Mouse (Mus musculus) lung, postnatal 14 days (tissue): ENCODE results near the gene Ly6g6e.

Experiments
- DNase-seq: peaks from one replicate; pipeline ENCODE4 v3.0.0; 2021

Ly6g6e gene

DNA sequence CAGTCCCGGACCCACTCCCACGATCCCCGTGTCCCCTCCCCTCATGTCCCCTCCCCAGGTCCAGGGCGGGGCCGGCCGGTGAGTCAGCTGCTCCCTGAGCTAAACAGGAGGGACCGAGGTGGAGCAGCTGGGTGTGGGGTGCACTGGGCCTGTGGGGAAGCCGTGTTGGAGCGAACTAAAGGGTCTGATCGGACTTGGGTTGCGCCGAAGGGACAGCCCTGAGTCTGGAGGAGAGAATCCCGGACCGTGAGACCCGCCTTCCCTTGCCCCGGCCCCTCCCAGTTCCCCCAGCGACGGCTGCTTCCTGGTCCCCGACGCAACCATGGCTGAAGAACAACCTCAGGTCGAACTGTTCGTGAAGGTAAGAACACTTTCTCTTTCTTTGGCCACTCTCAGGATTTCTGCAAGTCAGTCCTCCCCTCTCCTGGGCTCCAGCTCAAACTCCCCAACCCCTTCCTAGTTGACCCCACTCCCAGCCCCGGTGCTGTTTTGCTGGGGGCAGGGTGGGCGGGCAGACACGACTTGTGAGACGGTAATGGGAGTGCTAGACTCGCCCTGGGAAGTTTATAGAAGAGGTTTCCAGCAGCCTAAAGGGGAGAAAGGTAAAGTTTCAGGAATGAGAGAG, 26.5 kb upstream of the Ly6g6e start:
- peak; percentile 84 for DNase-seq

DNA sequence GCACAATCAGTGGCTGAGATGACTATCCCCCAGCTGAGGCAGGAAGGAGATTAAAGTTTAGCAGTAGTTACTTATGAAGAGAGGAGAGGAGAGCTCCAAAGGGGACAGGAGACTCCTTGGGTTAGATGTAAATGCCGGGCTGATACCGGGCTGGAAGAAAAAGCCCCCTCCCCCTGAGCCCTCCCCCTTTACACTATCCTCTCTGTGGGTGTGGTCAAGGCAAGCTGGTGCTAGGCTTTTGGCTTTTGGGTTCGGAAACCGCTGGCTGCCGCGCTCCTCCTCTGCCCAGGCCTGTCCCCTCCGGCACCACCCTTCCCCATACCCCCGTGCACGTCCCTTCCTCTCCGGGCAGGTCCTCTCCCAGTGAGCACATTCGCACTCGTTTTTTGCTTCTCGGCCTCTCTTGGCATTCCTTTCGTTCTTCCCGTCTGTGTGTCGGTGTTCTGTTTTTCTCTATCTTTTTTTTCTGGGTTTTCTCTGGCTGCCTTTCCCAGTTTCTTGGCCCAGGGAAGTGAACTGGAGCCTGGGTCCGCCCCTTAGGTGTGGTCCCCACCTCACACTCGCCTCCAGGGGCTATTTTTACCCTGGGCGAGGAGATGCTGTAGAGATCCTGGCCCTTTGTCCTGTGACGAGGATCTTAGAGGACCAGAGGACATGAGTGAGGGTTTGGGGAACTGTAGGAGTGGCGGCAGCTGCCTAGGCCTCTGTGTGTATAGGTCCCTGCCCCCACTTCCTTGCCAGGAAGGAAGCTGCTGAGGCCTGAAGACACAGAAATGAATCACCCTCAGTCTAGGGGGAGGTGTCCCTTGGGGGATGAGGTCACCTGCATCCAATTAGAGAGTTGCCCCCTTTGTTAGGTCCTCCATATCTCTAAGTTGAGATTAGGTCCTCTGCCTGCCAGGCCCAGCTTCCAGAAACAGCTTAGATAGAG, 25.3 kb upstream of the Ly6g6e start:
- peak; percentile 76 for DNase-seq

DNA sequence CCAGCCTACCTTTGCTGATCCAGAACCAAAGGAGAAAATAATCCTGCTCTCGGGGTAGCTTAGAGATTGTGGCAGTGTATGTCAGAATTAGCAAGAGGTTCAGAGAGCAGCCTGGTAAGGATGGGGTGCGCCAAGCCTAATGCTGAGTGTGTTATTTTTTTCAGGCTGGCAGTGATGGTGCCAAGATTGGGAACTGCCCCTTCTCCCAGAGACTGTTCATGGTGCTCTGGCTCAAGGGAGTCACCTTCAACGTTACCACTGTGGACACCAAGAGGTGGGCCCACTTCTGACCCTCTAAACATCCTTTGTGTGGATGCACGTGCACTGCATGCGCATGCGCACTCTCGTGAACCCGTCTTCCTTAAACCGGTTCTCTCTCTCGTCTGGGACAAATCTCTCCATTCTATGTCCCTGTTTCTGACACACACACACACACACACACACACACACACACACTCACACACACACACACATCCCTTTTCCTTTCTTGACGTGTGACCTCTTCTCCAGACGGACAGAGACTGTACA, 24.4 kb upstream of the Ly6g6e start:
- DNase-seq, result no peak

DNA sequence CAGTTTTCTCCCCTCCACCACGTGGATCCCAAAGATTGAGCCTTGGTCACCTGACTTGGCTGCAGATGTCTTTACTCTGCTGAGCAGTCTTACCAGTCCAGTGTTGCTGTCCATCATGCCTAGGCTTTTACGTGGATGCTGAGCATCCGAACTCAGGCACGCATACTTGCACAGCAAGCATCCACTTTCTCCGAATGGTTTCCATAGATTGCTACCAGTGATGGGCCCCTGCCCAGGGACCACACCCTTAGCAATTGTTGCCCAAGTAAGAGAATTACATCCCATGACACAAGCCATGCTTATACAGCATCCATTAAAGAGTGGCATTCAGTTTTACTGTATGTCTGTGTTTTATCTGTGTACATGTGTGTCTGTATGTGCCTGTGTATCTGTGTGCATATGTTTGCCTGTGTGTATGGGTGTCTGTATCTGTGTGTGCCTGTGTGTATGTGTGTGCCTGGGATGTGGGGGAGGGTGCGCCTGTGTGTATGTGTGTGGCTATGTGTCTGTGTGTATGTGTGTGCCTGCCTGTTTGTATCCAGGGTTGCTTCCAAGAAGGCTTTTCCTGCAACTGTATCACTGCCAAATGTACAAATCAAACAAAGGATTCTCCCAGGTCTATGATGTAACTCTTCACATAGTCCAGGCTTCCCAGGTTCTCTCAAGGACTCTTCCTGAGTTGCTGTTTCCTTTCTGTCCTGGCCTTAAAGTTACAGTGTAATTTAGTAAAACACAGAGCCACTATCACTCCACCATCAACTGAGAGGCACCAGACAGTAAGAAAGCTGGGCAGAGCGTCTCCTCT, 20.8 kb upstream of the Ly6g6e start:
- DNase-seq, result no peak

DNA sequence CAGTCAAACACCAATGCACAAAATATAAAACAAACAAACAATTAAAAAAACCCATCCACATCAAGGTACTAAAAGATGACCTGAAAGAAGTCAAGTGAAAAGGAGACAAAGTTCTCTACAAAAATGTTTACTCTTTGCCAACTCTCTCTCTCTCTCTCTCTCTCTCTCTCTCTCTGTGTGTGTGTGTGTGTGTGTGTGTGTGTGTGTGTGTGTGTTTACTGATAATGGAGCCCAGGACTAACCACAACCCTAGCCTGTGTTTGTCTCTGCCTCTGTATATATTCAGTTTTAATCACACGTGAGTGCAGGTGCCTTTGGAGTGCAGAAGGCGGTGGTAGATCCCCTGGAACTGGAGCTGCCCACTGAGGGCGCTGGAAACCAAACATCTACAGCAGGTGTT, 19.6 kb upstream of the Ly6g6e start:
- no peak for DNase-seq

DNA sequence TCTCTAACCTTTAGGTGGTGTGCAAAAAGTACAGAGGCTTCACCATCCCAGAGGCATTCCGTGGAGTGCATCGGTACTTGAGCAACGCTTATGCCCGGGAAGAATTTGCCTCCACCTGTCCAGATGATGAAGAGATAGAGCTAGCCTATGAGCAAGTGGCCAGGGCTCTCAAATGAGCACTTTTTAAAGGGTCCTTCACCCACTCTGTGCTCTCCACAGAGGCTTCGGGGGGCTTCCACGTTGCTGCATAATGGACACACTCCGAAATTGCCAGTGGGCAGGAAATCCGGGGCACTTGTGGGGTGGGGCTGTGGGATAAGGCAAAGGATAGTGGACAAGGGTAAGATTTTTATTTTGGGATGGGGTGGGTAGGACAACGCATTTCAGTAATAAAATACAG, 18.4 kb upstream of the Ly6g6e start:
- no peak for DNase-seq

DNA sequence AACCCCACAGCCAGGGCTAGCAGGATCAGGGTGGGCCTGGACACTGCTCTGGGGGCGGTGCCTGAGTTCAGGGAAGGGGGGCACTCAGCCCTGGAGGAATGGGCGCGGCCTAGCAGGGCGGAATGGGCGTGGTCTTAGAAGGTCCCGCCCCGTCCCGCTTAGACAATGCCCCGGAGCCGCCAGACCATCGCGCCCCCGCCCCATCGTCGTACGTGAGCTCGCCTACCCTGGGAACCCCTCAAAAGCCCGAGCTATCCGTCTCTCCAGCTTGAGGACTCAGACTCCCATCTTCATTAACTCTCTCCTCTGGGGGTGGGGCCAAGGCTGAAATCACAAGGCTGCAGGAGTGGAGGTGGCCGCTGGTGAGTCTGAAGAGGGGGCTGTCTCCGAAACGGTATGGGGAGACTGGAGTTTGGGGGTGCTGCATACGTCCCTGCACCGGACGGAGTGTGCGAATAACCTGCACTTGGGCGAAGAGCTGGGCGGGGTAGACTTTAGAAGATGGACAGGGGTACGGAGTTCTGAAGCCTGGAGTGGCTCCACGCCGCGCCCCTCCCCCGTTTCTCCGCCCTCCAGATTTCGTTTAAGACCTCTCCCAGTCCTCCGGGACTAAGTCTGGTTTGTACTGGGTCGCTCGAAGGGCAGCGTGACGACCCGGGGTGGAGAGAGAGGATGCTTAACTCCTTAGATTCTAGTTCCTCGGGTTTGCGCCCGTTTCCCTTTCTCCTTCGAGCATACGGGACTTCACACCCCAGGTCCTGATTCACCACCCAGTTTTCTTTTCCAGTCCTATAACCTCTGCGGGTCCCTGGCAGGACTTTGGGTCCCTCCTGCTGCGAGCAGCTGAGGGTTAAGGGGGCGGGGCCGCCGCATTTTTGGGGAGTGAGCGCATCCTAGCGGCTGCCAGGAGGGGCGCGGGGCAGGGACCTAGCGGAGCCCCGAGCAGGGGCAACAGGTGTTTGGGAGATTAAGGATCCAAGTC, 17.5 kb upstream of the Ly6g6e start, which contains the start of gene Ddah2:
Ddah2 (plus strand) TSS at position 125 of the 982 bp plus-strand sequence.
- peak; percentile 96 for DNase-seq

DNA sequence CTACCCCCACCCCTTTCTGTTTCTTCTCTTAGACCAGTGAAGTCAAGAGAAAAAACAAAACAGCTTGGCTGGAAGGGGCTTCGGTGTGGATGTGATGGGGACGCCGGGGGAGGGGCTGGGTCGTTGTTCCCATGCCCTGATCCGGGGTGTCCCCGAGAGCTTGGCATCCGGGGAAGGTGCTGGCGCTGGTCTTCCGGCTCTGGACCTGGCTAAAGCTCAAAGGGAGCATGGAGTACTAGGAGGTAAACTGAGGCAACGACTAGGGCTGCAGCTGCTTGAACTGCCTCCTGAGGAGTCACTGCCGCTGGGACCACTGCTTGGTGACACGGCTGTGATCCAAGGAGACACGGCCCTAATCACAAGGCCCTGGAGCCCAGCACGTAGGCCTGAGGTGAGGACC, 16.6 kb upstream of the Ly6g6e start:
- DNase-seq, result no peak

DNA sequence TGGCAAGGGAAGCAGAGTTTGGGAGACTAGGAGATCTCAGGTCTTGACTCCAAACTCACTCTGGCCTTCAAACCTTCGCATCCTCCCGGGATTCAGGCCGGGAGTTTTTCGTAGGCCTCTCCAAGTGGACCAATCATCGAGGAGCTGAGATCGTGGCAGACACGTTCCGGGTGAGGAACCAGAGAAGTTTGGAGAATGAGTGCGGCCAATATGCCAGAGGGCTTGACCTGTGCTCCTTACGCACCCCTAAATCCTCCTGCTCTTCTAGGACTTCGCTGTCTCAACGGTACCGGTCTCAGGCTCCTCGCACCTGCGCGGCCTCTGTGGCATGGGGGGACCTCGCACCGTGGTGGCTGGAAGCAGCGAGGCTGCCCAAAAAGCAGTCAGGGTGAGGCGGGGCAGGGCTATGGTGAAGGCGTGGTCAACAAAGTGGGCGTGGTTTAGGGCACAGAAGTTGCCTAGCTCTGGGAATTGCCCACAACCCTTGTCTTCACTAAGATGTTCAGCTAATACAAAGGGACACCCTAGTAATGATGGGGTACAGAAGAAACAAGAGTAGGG, 15.9 kb upstream of the Ly6g6e start:
- peak; percentile 47 for DNase-seq

DNA sequence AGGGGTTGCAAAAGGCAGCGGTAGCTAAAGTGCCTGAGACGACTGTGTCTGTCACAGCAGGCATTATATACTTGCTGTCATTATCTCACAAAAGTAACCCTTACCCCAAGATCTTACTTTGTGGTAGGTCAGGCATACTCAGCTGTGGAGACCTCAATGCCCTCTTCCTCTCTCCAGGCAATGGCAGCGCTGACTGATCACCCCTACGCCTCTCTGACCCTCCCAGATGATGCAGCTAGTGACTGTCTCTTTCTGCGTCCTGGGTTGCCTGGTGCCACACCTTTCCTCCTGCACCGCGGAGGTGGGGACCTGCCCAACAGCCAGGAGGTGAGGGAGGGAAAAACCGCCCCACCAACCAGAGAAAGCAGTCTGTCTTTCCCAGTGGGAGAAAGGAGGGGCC, 15.4 kb upstream of the Ly6g6e start:
- no peak for DNase-seq

DNA sequence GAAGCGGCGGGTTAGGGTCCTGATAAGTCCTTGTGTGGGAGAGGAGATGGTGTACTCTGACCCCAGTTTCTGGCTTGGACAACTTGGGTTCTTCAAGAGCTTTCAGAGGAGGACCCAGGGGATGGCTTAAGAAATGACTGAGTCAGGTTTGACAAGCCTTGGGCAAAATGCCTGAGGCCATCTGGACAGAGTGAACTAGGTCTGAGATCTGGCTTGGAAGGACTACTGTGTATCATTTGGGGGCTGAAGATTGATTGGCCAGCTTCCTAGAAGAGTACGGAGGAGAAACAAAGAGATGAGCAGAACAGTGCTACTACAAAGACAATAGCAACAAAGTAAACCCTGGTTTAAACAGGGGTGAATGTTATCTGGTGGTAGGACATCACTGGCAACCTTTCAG, 13.2 kb upstream of the Ly6g6e start:
- DNase-seq, result no peak

DNA sequence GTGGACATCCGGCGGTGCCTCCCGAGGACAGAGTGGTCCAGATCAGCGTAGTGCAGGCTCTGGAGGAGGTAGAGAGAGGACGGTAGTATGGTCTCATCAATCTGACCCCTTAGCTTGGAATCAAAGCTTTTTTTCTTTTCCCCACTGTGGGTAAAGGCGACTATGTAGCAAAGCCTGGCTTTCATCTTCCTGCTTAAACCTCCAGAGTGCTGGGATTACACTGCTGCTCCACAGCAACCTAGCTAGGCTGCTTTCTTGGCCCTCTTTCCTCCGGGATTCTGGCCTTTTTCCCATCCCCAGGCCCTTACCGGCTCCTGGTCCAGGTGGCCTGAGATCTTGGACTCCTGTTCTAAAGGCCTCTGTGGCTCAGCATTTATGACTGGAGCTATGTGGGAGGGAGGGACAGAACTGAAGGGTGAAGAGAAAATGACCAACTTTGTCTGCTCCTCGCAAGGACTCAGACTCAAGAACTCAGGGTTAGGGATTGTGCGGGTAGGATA, 12.3 kb upstream of the Ly6g6e start:
- no peak for DNase-seq

DNA sequence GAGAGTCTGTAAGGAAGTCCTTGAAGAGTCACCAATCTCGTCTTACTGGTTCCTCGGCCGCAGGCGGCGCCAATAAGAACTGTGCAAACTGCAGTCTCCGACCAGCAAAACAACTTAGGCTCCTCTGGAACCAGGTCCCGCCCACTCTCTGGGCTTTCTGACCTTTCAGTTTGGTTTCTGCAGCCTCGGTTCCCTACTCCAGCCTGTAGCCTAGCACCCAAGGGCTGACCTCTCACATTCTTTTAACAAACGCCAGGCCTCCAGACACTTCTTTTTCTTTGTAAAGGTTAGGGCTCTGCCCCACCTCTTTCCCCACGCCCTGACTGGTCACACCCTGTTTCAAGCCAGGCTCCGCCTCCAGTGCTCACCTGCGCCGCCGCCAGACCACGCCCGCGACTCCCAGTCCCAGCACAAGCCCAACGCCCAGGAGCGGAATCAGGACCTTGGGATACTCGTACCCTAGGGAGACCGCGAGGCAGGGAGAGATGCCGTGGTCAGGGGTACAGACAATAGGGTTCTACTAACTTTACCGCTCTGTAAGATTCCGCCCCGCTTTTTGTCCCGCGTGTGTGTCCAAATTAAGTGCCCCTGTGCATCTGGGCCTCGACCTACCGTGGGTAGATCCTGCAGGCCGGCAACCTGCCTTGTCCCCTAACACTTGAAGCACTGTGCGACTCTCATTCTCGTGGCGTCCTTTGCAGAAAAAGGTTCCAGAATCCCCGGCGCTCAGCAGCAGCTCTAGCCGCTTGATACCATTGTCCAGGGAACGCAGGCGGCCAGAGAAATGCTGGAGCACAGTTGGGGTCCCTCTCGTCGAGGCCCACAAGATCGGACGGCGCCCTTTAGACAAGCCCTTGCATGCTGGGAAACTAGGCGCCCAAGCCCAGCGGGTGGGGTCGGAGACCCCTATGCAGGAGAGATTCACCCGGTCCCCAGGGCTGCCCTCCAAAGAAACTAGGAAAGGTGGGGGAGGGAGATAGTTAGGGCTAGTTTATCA, 11.5 kb upstream of the Ly6g6e start, which contains the start of gene Ly6g6c:
Ly6g6c (plus strand) TSS at position 438 of the 997 bp plus-strand sequence.
- peak; percentile 72 for DNase-seq

DNA sequence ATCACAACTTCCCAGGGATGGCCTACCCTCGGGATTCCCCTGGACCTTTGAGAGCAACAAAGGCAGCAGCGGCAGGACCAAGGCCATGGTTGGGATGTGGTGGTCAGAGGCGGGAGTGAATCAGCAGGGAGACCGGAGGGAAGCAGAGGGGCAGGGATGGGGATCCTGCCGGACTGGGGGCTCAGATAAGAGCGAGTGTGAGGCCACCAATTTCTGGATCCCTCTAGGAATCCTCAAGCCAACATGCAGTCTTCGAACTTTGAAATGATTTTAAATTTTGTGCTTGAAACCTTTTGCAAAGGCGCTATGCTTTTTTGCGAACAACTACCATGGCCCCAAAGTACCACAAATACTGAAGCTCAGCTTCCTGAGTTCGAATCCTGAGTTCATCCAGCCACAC, 10.6 kb upstream of the Ly6g6e start, which contains the start of gene Mpig6b:
Mpig6b (minus strand) TSS at position 101 of the 400 bp plus-strand sequence.
- DNase-seq, result no peak

DNA sequence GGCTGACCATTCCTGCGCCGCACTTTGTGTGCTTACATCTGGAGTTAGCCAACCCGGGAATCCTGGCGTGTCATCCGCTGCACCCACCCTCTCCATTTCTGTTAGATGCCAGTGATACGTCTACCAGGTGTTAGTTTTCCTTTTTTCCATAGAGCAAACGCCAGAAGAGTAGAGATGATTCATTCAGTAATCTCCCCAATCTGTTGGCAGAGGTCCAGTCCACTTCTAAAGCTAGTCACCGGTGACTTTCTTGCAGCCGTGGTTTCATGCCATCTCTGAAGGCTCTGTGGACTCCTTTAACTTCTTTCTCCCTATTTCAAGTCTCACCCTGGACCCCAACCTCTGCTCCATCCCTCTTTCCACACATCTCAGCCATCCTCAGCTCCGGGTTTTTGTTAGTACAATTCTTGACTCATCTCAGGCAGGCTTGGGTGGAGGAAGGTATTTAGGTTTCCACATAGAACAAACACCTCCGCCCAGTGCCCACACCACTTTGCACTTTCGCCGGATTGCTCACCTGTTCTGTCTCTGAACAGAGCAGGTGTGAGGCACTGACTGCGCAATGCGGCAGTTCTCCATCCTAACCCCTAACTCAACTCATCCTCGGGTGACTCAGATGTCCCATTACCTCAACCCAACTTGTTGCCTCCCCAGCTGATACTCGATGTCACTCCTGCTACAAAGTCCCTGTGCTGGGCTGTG, 8.3 kb upstream of the Ly6g6e start:
- DNase-seq, result no peak

DNA sequence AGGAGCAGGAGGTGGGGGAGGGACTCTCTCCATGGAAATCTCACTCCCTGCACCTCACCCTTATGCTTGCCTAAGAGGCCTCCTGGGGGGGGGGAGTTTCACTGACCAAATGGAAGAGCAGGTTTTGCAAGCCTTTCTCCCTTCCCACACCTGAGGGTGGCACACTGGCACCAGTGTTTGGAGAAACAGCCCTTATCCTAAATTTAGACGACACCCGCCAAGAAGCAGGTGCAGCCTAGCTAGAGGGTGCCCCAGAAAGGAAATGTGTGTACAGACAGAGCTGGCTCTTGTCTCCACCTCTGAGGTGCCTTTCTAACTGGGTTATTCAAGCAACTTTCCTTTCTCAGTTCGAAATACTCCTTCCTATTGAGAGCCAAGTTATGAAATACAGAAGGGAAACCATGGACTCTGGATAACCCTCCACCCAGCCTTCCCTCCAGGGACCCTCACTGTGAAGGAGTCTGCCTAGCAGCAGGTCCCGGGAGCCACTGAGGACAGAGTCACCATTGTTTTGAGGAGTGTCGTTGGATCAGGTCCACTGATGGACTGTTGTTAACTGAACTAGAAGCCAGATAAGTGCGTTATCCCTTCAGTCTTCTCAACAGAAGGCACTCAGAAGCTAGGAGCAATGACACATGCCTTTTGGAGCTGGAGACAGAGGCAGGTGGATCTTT, 6.0 kb upstream of the Ly6g6e start:
- no peak for DNase-seq

DNA sequence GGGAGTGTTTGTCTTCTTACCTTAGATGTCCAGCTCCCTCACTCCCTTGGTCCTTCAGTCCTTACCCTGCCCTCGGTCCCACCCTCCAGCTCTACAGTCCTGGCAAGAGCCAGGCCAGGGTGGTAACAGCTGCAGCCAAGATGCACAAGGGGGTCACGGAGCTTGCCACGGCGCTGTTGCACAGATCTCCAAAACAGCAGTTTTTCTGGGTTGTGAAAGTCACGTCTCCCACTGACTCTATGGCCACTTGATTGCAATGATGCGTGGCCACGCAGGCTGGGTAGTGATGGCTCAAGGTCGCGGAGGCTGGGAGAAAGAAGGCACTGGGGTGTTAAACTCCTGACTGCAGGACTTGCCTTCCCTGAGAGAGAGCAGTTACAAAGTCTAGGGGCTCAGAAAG, 5.2 kb upstream of the Ly6g6e start:
- DNase-seq, result no peak

DNA sequence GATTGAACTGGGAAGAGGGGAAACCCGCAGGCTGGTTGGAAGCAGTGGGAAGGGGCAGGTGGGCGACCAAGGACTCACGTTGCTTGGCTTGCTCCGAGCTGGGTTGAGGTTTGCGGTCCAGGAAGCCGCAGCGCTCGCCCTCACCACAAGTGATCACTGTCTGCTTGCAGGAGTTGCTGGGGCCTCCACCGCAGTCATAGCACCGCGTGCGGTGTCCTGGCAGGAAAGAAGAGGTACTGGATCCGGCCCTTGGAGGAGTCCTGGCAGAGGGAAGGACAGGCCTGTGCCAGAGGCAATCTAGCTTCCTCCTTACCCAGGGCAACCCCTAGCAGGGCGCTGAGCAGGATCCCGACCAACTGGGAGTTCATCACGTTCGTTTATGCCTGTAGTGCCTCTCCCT, 2.6 kb upstream of the Ly6g6e start:
- DNase-seq, result no peak

DNA sequence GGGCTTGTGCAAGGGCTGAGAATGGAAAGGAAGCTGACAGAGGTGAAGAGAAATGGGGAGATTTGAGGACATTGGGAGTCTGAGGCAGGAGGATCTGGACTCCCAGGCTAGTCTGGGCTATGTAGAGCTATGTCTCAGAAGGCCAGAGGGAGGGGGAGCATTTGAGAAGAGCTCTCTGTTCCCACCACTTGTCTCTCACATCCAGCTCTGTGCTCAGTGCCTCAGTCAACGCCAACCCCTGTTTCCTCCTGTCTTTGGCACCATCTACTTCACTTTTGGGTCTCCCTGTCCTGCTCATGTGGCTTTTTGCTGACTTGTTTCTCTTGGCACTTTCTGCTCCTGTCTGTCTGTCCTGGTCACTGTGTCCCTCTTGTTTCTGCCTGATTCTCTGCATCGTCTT, 583 bp downstream of the Ly6g6e start:
- no peak for DNase-seq
